Mouse (Mus musculus): ENCODE measurements around the gene Pigk. TPM values are rescaled to one million over a fixed set of nuclear protein-coding genes. Genes with fewer than 3 reads are reported as not detected.

The Pigk gene
- 55.2 TPM for polyA plus RNA-seq (2014; fragmentation: Illumina TruSeq; extraction: RNeasy Lipid Tissue Mini Kit (QIAGEN cat#74804); ENCODE audit: low read depth, low replicate concordance)

DNA sequence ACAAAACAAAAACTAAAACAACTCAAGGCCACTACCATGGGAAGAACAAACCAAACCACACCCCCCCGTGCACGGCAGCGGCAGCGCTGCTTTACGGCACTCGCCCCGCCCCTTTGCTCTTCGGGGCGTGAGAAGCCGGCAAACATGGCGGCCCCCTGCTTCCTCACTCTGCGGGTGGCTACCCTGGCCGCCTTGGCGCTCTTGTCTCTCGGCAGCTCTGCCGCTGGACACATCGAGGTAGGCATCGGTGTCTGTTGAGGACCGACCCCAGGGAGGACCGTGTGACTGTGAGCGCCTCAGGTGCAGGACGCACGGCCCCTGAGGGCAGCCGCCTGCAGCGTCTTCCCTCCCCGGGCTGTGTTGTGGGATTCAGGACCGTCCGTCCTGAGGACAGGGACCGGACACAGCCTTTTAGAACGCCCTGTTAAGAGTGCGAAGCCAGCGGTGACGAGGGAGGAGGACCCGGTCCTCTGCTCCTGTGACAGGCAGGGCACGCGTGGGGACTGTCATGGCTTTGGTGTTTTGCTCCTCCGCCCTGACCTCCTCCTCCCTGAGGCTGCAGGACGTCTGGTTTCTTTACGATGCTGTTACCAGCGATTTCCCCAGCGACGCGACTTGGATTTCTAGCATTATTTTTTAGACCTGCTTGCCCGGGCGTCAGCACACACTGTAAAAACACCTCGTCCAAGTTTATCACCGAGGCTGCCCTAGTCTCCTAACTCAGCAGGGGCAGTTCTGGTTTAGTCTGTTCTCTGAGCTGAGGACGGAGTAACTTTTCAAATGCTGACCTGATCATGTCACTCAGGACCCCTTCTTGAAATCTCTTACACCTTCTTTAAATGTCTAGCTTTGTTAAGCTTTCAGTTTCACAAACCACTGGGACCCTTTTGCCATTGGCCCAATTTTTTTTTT is at the start of gene Pigk:
Gene Pigk, plus strand, starts transcription at position 110 of the 912 bp plus-strand sequence.

GRCm38 (mm10) chr3:152668239-152668638 is 45.7 kb upstream of the Pigk start, which contains the start of gene Ak5:
Gene Ak5, minus strand, starts transcription at chr3:152668360.

DNA sequence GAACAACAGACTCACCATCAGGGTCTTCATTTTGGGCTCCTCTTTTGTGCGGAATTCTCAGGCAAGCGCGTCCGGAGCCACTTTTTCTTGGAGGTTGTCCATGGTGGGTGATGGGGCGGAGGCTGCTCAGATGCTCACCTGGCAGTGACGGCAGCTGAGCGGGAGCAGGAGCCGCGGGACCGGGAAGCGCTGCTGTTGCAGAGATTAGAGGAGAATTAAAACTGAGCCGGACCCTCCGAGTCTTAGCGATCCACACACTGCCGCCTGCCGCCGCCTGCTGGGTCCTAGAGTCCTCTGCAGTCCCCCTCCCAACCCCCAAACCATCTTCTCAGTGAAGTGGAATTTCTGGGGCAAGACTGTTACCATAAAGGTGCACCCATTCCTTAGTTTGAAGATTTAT is 268.1 kb downstream of the Pigk start, which contains the start of gene St6galnac5:
Gene St6galnac5, minus strand, starts transcription at position 259 of the 400 bp plus-strand sequence.

Other genes with a start within 250 kb of the Pigk start
- 0.66 TPM for gene Ak5, start 45.7 kb upstream of the Pigk start, polyA plus RNA-seq (2014; fragmentation: Illumina TruSeq; extraction: RNeasy Lipid Tissue Mini Kit (QIAGEN cat#74804); ENCODE audit: low read depth, low replicate concordance)